Mouse (Mus musculus) small intestine, adult 2 months (tissue): ENCODE results near the gene Cib3.

Experiments used
- CTCF ChIP-seq: fragments of 200-500 bp; IDR thresholded peaks from 2 replicates; pipeline ENCODE4 v1.5.1; 2012; ENCODE audit warnings: low read depth, mild to moderate bottlenecking, control low read depth, inconsistent platforms, low read length, moderate library complexity, mixed read lengths; ENCODE audit not compliant: insufficient replicate concordance, insufficient read length; ENCODE audit errors: extremely low read depth
- POLR2A ChIP-seq: fragments of 200-500 bp; IDR thresholded peaks from 2 replicates; pipeline ENCODE4 v1.6.1; 2012; ENCODE audit warnings: low read depth, mild to moderate bottlenecking, control low read depth, inconsistent platforms, low read length, moderate library complexity

GRCm38 (mm10) chr8:72257902-72258238 is 45.2 kb upstream of the Cib3 start:
- TF ChIP-seq CTCF (no peak), POLR2A (no peak)
